Mouse (Mus musculus) cerebellum, postnatal 10 days (tissue): Measurements from ENCODE around the gene Epha4.

Experiments used
- DNase-seq, 2 experiments: peaks; one replicate each; pipeline ENCODE4 v3.0.0; 2021; ENCODE audit warnings: mixed read lengths in 2 of 2

Epha4 gene

GRCm38 (mm10) chr1:77514963-77515650 is at the start of gene Epha4:
Gene Epha4, minus strand, starts transcription at chr1:77515088.
- peak; percentile 87 to 91 for DNase-seq

DNA sequence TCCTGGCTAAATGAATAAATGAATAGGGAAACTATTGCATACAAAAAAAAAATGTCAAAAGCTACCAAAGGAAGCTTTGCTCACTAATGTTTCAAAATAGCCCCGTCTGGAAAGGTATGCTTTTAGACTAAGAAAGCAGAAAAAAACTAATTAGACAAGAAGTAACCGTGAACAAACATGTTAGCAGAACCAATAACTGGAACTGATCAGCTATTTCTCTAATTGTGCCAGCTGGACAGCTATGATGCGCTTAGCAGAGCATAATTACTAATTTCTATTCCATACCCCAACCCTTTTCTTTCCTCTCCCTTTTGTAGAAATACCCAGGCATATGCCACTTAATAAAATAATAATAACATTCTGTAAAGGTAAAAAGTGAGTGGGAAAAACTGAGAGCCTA is 41.3 kb upstream of the Epha4 start:
- no peak for DNase-seq

GRCm38 (mm10) chr1:77551927-77552326 is 37.0 kb upstream of the Epha4 start:
- DNase-seq: peak; percentile 33 to 40

- peak; percentile 62 to 76 for DNase-seq
These were observed 30.8 kb upstream of the Epha4 start for GRCm38 (mm10) chr1:77545722-77546121.

DNA sequence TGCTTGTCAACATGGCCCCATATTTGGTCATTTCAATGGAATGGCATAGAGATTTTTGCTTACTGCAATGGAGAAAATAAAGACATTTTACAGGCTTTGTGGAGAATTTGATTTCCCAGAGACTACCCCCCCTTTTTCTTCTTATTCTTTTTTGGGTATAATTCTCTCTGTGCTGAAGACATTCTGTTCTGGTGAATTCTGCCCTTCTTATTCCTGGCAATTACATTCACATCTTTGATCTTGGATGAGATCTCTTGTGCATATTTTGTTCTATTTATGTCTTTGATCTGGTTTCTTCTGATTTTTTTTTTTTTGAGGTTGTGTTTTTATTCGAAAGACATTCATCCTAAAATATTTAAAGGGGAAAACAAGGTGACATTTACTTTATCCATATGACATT is 30.1 kb upstream of the Epha4 start:
- DNase-seq: no peak

- DNase-seq: no peak
These were observed 29.4 kb upstream of the Epha4 start for GRCm38 (mm10) chr1:77544279-77544678.

- DNase-seq: peak; percentile 11 to 19
These were observed 25.1 kb upstream of the Epha4 start for GRCm38 (mm10) chr1:77539945-77540344.

- no peak for DNase-seq
These were observed 23.7 kb upstream of the Epha4 start for GRCm38 (mm10) chr1:77538559-77538958.

- DNase-seq: no peak
These were observed 21.0 kb upstream of the Epha4 start for GRCm38 (mm10) chr1:77535905-77536304.

DNA sequence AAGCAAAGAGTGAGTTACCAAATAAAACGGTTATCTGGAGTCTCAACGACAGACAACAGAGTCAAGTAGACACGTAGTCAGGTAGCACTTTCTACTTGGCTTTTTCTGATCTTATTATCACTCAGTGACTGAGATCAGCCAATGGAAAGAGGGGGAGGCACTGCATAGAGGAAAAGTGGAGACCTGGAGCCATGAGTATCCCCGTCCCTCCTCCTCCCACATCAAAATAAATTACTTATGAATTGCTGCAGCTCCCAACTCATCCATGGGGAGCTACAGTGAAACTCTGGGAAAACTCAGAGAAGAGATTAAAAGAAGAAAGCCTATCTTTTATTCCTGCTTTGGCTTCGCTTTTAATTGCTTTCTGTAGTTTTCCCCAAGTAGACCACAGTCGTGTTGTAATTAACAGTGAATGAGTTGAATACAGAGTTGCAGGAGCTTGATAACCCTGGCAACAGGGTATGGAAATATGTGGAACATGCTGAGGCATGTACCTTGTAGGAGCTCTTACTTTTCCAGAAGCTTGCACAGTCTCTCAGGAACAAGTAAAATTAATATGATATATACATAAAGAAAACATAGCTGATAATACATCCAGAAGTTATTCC is 17.8 kb upstream of the Epha4 start:
- no peak for DNase-seq

GRCm38 (mm10) chr1:77531934-77532575 is 17.2 kb upstream of the Epha4 start:
- DNase-seq: peak; percentile 44 to 56

DNA sequence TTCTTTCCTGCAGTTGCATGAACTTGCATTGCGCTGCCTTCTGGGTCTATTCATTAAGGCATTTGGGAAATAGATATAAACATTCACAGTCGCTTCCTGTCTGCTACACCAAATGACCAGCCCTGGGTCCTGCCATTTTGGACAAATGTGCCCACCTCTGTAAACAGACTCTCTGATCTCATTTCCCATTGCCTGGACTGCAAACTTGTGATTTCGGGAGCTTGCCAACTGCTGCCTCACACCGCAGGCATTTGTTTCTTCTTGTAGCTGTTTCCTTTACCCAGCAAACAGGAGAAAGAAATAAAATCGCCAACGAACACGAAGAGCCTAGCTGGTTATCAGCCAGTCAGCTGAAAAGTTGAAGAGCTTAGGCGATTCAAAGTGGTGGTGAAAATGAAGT is 10.2 kb upstream of the Epha4 start:
- DNase-seq: no peak

DNA sequence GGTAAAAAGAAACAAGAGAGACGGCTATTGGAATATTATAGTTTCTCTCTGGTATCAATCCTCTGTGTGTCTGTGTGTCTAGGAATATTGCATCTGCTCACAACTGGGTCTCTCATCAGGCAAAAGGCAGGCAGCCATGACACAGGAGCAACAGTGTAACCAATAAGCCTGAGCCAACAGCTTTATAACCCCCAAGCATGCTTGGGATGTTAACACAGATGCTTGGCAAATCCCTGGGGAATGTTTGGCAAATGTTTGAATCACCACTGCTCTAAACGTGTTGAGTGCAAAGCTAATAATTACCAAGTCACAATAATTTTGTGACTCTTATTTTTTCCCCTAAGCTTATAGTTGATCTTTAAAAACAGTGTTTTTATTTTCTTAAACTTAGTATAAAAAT is 8.5 kb upstream of the Epha4 start:
- DNase-seq: no peak

GRCm38 (mm10) chr1:77521640-77522539 is 7.0 kb upstream of the Epha4 start:
- peak in 1 of 2 experiments; percentile 21 for DNase-seq

DNA sequence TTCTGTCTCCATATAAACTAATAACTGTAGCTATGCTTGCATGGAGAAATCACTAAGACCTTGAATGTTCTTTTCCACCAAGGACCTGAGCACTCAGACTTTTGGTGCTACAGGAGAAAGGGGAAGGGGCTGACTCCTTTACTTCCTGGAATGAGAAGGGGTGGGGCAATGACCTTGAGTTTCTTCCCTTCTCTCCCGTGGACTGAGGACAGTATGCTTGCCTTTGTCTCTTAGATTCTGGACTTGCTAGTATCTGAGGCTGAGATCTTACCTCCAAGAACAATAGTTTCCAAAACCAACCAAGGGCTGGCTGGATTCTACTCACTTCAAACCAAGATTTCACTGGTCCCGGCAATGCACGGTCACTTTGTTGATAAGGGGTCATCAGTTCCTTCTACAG is 3.8 kb upstream of the Epha4 start:
- no peak for DNase-seq

DNA sequence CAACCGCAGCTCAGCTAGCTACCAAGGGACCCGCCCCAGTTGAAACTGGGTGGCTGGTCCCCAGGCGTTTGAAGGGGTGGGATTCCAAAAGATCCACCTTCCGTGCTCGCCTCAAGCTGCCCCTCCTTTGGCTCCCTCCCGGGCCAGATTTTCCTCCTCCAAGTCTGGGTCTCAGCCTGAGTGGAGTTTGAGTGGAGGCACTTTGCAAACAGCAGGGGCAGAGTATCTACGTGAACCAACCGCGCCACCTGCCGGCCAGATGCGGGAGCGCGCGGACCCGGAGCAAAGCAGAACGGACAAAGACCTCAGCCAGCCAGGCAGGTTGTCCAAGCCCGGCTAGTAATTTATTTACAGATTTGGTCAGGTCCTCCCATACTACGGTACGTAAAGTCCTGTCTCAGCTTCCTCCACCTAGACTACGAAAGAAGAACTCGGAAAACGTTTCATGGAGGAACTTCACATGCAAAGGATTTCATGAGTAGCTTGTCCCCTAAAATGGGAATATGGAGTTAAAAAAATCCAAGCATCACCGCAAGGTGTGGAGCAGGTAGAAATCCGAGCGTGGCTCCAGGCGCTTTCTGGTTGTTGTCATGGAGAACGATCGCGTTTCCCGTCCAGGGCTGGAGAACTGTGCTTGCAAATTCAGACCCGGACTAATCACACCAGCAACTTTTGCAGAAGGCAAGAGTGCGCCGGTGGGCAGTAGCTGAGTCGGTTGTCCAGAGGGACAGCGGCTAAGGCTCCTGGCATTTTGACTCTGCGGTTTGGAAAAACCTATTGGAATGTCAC is 1.5 kb upstream of the Epha4 start:
- peak; percentile 97 to 98 for DNase-seq

DNA sequence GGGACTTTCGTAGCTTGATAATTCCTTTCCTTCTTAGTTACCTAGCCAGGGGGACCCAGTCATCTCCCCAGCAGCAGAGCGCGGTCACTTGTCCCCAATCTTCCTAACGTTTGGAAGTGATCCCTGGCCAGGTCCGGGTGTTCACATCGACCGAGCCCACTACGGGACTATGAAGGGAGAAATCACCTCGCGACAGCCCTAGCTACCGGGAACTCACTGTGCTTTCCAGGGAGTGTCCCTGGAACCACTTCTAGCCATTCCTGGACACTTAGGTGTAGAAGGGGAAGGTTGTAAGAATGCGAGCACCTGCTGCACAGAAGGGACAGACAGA is 728 bp upstream of the Epha4 start:
- no peak for DNase-seq

DNA sequence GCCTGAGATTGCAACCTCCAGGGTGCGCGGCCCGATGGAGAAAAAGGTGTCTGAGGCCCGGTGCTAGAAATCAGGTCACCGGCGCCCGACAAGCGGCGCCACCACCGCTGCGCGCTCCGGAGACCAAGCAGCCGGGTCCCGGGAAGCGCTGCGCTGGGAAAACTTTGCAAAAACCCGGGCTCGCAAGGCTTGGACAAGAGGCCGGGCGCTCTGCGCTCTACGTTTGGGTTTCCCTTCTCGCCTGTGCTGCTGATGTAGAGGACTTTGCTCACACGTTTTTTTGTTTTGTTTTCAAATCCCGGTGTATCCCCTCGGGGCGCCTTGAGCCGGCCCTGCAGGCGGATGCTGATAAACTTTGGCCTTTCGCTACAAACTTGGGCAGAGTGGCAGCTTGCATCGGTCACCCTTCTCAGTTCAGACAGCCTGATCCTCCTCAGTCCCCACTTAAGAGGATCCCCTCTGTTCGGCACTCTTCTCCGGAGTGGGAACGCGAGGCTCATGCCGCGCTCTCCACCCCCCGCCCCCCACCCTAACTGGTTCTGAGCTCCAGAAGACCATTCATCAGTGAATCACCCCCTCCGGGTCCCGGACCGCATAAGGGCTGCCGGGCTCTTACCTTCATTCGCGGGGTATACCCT is 444 bp downstream of the Epha4 start:
- peak; percentile 52 to 53 for DNase-seq

- no peak for DNase-seq
These were observed 946 bp downstream of the Epha4 start for GRCm38 (mm10) chr1:77513959-77514324.

GRCm38 (mm10) chr1:77513411-77513941 is 1.4 kb downstream of the Epha4 start:
- DNase-seq: peak; percentile 65

GRCm38 (mm10) chr1:77512431-77513195 is 2.3 kb downstream of the Epha4 start:
- DNase-seq: peak; percentile 36 to 38
